Mouse (Mus musculus) bone marrow macrophage, adult 2 months (primary cell): ENCODE data around the gene Tcea3.

ENCODE experiments used
- CTCF ChIP-seq: IDR thresholded peaks from 2 replicates; pipeline ENCODE4 v1.5.1; 2012; ENCODE audit warnings: low read depth, mild to moderate bottlenecking, low read length, moderate library complexity
- POLR2A ChIP-seq: IDR thresholded peaks from 2 replicates; pipeline ENCODE4 v1.6.1; 2012; ENCODE audit warnings: mild to moderate bottlenecking, low read depth, low read length, borderline replicate concordance

- no peak for TF ChIP-seq POLR2A
- no peak for TF ChIP-seq CTCF
Measured at GRCm38 (mm10) chr4:136215576-136215975, 32.0 kb upstream of the Tcea3 start.
